Mouse (Mus musculus) midbrain, embryonic 15.5 days (tissue): ENCODE results near the gene Tfip11. TPM values are rescaled to one million over a fixed set of nuclear protein-coding genes. Genes with fewer than 3 reads are reported as not detected.

Experiments used
- ATAC-seq: fragments of 200-750 bp; cut with Nextera tagmentation; replicated peaks from 2 replicates; pipeline ENCODE4 v1.8.0; 2017; ENCODE audit warnings: moderate TSS enrichment
- H3K27ac ChIP-seq: fragments of 300-500 bp; sonication (generic); 2 replicates; pipeline ENCODE4 v1.5.1; 2015; ENCODE audit warnings: mild to moderate bottlenecking, inconsistent platforms
- H3K27me3 ChIP-seq: fragments of 300-500 bp; sonication (generic); replicated peaks from 2 replicates; pipeline ENCODE4 v1.6.1; 2015; ENCODE audit warnings: inconsistent platforms
- H3K36me3 ChIP-seq: fragments of 300-500 bp; sonication (generic); replicated peaks from 2 replicates; pipeline ENCODE4 v1.6.1; 2015; ENCODE audit warnings: inconsistent platforms
- H3K4me1 ChIP-seq: fragments of 300-500 bp; sonication (generic); 2 replicates; pipeline ENCODE4 v1.6.1; 2015; ENCODE audit warnings: inconsistent platforms
- H3K4me2 ChIP-seq: fragments of 300-500 bp; sonication (generic); 2 replicates; pipeline ENCODE4 v1.6.1; 2015; ENCODE audit warnings: inconsistent platforms, mild to moderate bottlenecking, moderate library complexity
- H3K4me3 ChIP-seq: fragments of 300-500 bp; sonication (generic); 2 replicates; pipeline ENCODE4 v1.5.1; 2015; ENCODE audit warnings: mild to moderate bottlenecking, inconsistent platforms
- H3K9ac ChIP-seq: fragments of 300-500 bp; sonication (generic); 2 replicates; pipeline ENCODE4 v1.6.1; 2015; ENCODE audit warnings: mild to moderate bottlenecking, inconsistent platforms
- H3K9me3 ChIP-seq: fragments of 300-500 bp; sonication (generic); 2 replicates; pipeline ENCODE4 v1.6.1; 2016; ENCODE audit warnings: inconsistent platforms
- WGBS: fragments of 180-500 bp; shearing (Covaris S2); methylation state at CpG from one replicate; pipeline ENCODE4 v1.1.7; 2015; ENCODE audit warnings: mixed read lengths; 5-methylcytosine and 5-hydroxymethylcytosine counted together
- polyA plus RNA-seq: library from polyadenylated mRNA; unstranded; fragments of >200 nt; fragmentation: Nextera tagmentation; extraction: Ambion mirVana; gene quantifications from 2 replicates; pipeline ENCODE4 v1.2.1, GENCODE M21; 2015

The Tfip11 gene
- polyA plus RNA-seq, 1 experiment from 2014 or later, result 38.2 TPM

- Histone ChIP-seq H3K27me3 (no peaks in the 10 kb centered on the region), H3K4me2 (no peak overlapping the region), H3K27ac (no peak overlapping the region), H3K4me1 (peaks cover 16% of the 10 kb centered on the region), H3K36me3 (peaks cover 62% of the 10 kb centered on the region), H3K4me3 (no peak overlapping the region), H3K9me3 (no peaks in the 10 kb centered on the region), H3K9ac (no peak overlapping the region)
- no peak for ATAC-seq
- 94% methylated on average over 14 of the region's 14 CpGs for WGBS
Observed at GRCm38 (mm10) chr5:112329805-112330564, 3.8 kb downstream of the Tfip11 start.

GRCm38 (mm10) chr5:112335473-112335872 is 9.3 kb downstream of the Tfip11 start:
- no peak for ATAC-seq
- 27% methylated on average over 2 of the region's 2 CpGs for WGBS
- Histone ChIP-seq H3K27me3 (no peaks in the 10 kb centered on the region), H3K4me1 (no peaks in the 10 kb centered on the region), H3K9ac (no peak overlapping the region), H3K27ac (no peak overlapping the region), H3K4me2 (no peak overlapping the region), H3K4me3 (no peak overlapping the region), H3K9me3 (no peaks in the 10 kb centered on the region), H3K36me3 (peaks cover 81% of the 10 kb centered on the region)

GRCm38 (mm10) chr5:112337004-112337403 is 10.8 kb downstream of the Tfip11 start:
- no peak overlapping the region for H3K27ac ChIP-seq
- H3K36me3 ChIP-seq, result peaks cover 66% of the 10 kb centered on the region
- ATAC-seq, result no peak
- no peak overlapping the region for H3K9ac ChIP-seq
- WGBS, result 96% methylated on average over 22 of the region's 22 CpGs
- no peak overlapping the region for H3K4me2 ChIP-seq
- no peaks in the 10 kb centered on the region for H3K27me3 ChIP-seq
- H3K9me3 ChIP-seq, result no peaks in the 10 kb centered on the region
- peaks cover 7% of the 10 kb centered on the region for H3K4me1 ChIP-seq
- H3K4me3 ChIP-seq, result no peak overlapping the region

- H3K4me3 ChIP-seq, result no peak overlapping the region
- no peak overlapping the region for H3K4me2 ChIP-seq
- H3K36me3 ChIP-seq, result peaks cover 45% of the 10 kb centered on the region
- 61% methylated on average over 7 of the region's 7 CpGs for WGBS
- H3K4me1 ChIP-seq, result peaks cover 23% of the 10 kb centered on the region
- H3K9me3 ChIP-seq, result no peaks in the 10 kb centered on the region
- no peak overlapping the region for H3K9ac ChIP-seq
- no peak overlapping the region for H3K27ac ChIP-seq
- ATAC-seq, result no peak
- H3K27me3 ChIP-seq, result no peaks in the 10 kb centered on the region
Observed at GRCm38 (mm10) chr5:112339215-112339614, 13.1 kb downstream of the Tfip11 start.

- Histone ChIP-seq H3K9me3 (no peaks in the 10 kb centered on the region), H3K4me3 (peak within 1 kb of the TSS; percentile 84), H3K36me3 (peaks cover 11% of the 10 kb centered on the region), H3K4me2 (peak within 1 kb of the TSS; percentile 90), H3K4me1 (peaks cover 47% of the 10 kb centered on the region), H3K27me3 (no peaks in the 10 kb centered on the region), H3K27ac (peak within 1 kb of the TSS; percentile 74), H3K9ac (peak within 1 kb of the TSS; percentile 87)
- WGBS, result 2% methylated on average over 53 of the region's 64 CpGs
- ATAC-seq, result peak; percentile 76
Observed at GRCm38 (mm10) chr5:112342463-112343204, 16.5 kb downstream of the Tfip11 start, which contains the start of the genes Srrd and Hps4. Gene Srrd, minus strand, starts transcription at chr5:112343040. Gene Hps4, plus strand, starts transcription at chr5:112343083.

- no peaks in the 10 kb centered on the region for H3K9me3 ChIP-seq
- no peaks in the 10 kb centered on the region for H3K27me3 ChIP-seq
- H3K36me3 ChIP-seq, result peaks cover 5% of the 10 kb centered on the region
- peak overlapping the region; percentile 84 for H3K4me3 ChIP-seq
- peak; percentile 76 for ATAC-seq
- under 1% methylated on average over 24 of the region's 24 CpGs for WGBS
- H3K4me2 ChIP-seq, result peak overlapping the region; percentile 90
- H3K9ac ChIP-seq, result peak overlapping the region; percentile 87
- peak overlapping the region; percentile 74 for H3K27ac ChIP-seq
- H3K4me1 ChIP-seq, result peaks cover 47% of the 10 kb centered on the region
Observed at GRCm38 (mm10) chr5:112343205-112343595, 17.0 kb downstream of the Tfip11 start.

- H3K9ac ChIP-seq, result no peak overlapping the region
- 81% methylated on average over 6 of the region's 6 CpGs for WGBS
- H3K36me3 ChIP-seq, result peaks cover 2% of the 10 kb centered on the region; the same call in 1 of the 2 replicates
- H3K4me2 ChIP-seq, result no peak overlapping the region
- peaks cover 47% of the 10 kb centered on the region for H3K4me1 ChIP-seq
- no peaks in the 10 kb centered on the region for H3K27me3 ChIP-seq
- H3K4me3 ChIP-seq, result peak overlapping the region; percentile 84; the same call in 1 of the 2 replicates
- H3K27ac ChIP-seq, result no peak overlapping the region
- H3K9me3 ChIP-seq, result no peaks in the 10 kb centered on the region
- ATAC-seq, result no peak
Observed at GRCm38 (mm10) chr5:112344092-112344960, 18.2 kb downstream of the Tfip11 start.

- H3K27ac ChIP-seq, result no peak overlapping the region
- ATAC-seq, result no peak
- H3K4me2 ChIP-seq, result no peak overlapping the region
- H3K36me3 ChIP-seq, result peaks cover 17% of the 10 kb centered on the region
- no peaks in the 10 kb centered on the region for H3K27me3 ChIP-seq
- H3K9me3 ChIP-seq, result no peaks in the 10 kb centered on the region
- H3K4me3 ChIP-seq, result no peak overlapping the region
- H3K4me1 ChIP-seq, result peaks cover 46% of the 10 kb centered on the region
- WGBS, result 85% methylated on average over 16 of the region's 16 CpGs
- no peak overlapping the region for H3K9ac ChIP-seq
Observed at GRCm38 (mm10) chr5:112346211-112346965, 20.2 kb downstream of the Tfip11 start.

GRCm38 (mm10) chr5:112349169-112349568 is 23.0 kb downstream of the Tfip11 start:
- Histone ChIP-seq H3K9me3 (no peaks in the 10 kb centered on the region), H3K36me3 (peaks cover 17% of the 10 kb centered on the region), H3K4me1 (peaks cover 24% of the 10 kb centered on the region), H3K4me2 (no peak overlapping the region), H3K4me3 (no peak overlapping the region), H3K9ac (no peak overlapping the region), H3K27me3 (no peaks in the 10 kb centered on the region), H3K27ac (no peak overlapping the region)
- WGBS, result 88% methylated on average over 8 of the region's 8 CpGs
- no peak for ATAC-seq

- Histone ChIP-seq H3K4me3 (no peak overlapping the region), H3K27ac (no peak overlapping the region), H3K4me1 (no peaks in the 10 kb centered on the region), H3K36me3 (peaks cover 14% of the 10 kb centered on the region; the same call in 1 of the 2 replicates), H3K27me3 (no peaks in the 10 kb centered on the region), H3K9me3 (no peaks in the 10 kb centered on the region), H3K4me2 (no peak overlapping the region), H3K9ac (no peak overlapping the region)
- 85% methylated on average over 6 of the region's 6 CpGs for WGBS
- no peak for ATAC-seq
Observed at GRCm38 (mm10) chr5:112355493-112355892, 29.3 kb downstream of the Tfip11 start.

GRCm38 (mm10) chr5:112355910-112356309 is 29.8 kb downstream of the Tfip11 start, which contains the start of gene Gm6583:
Gene Gm6583, minus strand, starts transcription at chr5:112356033.
- no peaks in the 10 kb centered on the region for H3K9me3 ChIP-seq
- no peak within 1 kb of the TSS for H3K27ac ChIP-seq
- no peak within 1 kb of the TSS for H3K4me2 ChIP-seq
- no peak within 1 kb of the TSS for H3K4me3 ChIP-seq
- peaks cover 11% of the 10 kb centered on the region; the same call in 1 of the 2 replicates for H3K36me3 ChIP-seq
- H3K27me3 ChIP-seq, result no peaks in the 10 kb centered on the region
- ATAC-seq, result no peak
- 63% methylated on average over 13 of the region's 13 CpGs for WGBS
- no peak within 1 kb of the TSS for H3K9ac ChIP-seq
- H3K4me1 ChIP-seq, result no peaks in the 10 kb centered on the region
